Mouse (Mus musculus): ENCODE measurements around the gene Tnfrsf1b.
"Not testable (repeated sequence)": the region's sequence is repeated elsewhere in the genome, so short reads cannot be mapped to it uniquely, and the experiment has no call there.

The Tnfrsf1b gene

DNA sequence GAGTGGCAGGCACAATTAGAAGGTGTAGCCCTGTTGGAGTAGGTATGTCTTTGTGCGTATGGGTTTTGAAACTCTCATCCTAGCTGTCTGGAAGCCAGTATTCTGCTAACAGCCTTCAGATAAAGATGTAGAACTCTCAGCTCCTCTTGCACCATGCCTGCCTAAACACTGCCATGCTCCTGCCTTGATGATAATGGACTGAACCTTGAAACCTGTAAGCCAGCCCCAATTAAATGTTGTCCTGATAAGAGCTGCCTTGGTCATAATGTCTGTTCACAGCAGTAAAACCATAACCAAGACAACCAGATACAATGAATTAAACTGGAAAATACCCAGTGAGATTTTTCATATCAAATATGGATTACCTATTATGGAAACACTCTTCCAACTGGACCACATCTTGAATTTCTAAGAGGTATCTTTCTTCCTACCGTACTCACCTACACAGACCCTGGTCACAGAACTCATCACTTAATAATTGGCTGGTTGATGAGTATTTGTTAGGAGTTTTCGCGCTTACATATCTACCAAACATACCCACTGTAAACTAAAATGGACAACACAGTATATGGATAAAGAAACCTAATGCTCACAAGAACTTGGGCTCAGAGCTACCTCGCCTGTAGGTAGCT is 67.6 kb downstream of the Tnfrsf1b start:
- no peak for DNase-seq

DNA sequence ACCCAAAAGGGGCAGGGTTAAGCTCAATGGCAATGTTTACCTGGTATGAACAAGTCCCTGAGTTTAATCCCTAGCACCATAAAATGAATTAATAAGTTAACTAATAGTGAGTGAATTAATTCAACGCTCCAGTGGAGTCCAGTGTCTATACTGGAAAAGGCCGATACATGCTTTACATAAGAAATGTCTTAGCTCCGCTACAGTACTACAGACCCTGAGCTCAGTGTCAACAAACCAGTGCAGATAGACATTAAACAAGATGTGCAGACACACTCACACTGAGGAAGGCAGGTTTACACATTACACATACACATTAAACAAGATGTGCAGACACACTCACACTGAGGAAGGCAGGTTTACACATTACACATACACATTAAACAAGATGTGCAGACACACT is 81.1 kb downstream of the Tnfrsf1b start:
- not testable (repeated sequence) for DNase-seq

DNA sequence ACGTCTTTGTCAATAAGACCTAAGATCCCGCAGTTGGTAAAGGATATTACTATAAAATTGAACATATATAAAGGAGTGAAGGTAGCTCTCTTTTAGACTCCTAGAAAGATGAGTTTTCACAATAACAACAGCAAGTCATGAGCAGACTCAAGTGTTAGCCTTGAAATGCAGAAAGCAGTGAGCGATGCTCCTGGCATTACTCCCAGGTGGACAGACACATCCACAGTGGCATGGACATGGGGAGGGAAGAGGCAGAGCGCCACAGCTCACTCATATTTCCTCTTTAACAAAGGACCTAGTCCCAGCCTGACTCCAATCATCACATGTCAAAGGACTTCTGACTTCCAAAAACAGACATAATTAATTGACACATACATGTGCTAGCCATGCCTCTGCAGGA is 82.6 kb downstream of the Tnfrsf1b start:
- no peak for DNase-seq

Measured in kidney, postnatal 14 days (tissue).